Mouse (Mus musculus): ENCODE data around the gene Dnm3.
A peak's percentile ranks its signal among the peaks of the same experiment; 100 is the strongest.

The Dnm3 gene

DNA sequence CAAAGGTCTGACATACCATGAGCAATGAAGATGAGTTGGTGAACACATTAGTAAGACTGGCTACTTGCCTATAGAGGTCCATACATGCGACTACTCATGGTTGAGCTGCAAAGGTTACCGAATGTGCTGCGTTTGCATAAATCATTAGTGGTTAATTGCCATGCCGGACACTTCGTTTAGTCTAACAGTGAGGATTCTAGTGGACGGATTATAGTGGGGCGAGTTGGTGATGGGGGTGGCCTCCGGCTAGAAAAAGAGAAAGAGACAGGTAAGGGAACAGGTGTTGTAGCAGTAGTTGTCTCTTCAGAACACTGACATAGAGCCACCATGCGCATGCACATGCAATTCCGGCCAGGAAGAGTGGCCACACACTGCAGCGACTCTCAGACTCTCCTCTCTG is 486.0 kb downstream of the Dnm3 start:
- no peak for DNase-seq (ENCODE audit: low spot score in 2 of 2)

DNA sequence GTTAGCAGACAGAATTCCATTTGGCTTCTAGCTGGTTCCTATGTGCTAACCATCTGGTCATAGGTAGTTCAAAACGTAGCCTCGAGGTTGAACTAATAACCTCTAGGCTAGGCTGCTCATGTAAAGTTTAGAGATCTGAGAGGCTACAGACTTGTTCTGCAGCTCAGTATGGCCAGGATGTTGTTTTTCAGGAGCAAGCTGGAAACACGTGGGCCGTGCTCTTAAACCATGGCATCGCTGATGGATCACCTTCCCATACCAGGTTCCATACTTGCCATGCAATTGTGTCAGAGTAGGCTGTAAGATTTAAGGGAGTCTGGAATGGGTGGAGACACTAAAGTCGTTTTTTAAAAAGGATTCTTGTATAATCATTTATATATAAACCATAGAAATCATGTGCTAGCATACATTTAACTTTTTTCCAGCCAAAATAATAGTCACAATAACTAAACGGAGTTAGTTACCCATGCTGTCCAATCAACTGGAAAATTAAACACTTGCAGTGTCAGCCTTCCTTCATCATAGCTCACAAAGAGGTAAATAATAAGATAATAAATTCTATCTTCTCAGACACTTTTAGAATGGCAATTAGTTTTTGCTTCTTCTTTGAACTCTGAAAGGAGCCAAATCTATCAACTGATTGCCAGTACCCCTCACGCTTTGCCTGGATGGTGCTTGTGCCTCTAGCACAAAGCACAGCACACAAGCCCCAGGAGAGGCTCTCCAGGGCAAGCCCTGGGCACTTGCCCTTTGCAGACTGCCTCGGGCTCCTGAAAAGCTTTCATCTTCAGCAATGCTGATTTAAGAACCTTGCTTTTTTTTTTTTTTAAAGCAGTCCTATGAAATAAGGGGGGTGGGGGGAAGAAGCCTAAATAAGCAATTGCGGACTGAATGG is 486.9 kb downstream of the Dnm3 start:
- no peak for DNase-seq (ENCODE audit: low spot score in 2 of 2)

DNA sequence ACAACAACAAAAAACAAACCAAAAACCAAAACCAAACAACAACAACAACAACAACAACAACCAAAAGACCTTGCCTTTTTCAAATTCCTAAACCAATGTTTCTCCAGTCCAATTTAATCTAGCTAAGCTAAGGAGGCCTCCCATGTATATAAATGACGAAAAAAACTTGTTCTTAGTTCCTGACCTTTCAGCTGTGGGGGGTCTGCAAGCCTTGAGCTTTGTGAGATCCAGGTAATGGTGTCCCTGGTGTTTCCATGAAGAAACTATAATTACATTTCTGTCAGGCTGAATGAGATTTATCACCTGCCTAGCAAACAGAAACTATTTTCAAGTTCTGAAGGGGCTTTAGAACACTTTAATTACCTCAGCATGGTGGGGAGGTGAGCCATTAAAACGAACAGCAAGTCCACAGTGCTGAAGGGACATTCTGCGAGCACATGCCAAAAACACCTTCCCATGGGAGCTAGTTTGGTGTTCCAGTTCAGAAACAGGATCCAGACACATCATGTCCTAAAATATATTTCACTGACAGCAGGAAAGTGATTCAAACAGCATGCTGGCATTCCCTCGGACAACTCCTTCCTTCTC is 493.8 kb downstream of the Dnm3 start:
- DNase-seq (ENCODE audit: low spot score in 2 of 2) = no peak

DNA sequence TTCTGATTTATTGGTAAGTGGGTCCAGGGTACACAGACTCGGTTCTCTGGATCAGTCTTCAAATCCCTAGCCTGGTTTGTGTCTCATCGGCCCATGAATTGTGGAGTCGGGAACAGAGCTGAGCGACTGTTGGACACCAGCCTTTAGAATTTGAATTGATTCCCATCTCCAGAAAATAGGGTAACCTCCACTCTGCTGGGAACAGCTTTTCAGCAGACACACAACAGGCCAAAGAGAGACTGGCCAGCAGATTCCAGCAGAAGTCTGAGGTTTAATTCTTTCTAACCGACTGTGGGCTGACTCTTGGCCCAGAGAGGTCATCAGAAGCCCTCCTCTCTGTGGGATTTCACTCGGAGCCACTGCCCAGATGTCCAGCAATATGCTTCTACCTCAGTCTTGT is 494.4 kb downstream of the Dnm3 start:
- DNase-seq (ENCODE audit: low spot score in 2 of 2) = no peak

DNA sequence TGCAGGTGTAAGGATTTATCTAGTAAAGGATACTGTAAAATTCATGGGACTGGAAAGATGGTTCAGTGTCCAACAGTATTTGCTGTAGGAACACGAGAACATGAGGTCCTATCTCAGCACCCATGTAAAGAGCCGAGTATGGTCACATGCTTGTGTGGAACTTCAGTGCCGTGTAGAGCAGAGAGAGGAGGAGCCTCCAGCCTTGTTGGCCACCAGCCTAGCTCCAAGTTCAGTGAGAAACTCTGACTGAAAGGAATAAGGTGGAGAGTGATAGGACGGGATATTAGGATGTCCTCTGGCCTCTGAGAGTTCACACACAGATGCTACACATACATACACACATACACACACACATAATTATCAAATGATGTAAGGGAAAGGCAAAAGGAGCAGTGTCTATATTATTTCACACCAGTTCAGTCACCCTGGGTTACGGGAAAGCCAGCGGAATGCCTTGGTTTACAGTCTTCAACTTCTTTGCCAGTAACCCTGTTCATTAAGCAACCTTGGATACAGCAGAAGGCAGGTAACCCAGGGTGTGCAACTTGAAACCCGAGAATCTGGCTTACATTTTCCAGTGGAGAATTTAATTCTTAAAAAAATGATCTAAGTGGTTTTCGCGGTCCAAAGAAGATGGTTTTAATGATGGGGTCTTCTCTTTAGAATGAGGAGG is 497.1 kb downstream of the Dnm3 start:
- no peak for DNase-seq (ENCODE audit: low spot score in 2 of 2)

DNA sequence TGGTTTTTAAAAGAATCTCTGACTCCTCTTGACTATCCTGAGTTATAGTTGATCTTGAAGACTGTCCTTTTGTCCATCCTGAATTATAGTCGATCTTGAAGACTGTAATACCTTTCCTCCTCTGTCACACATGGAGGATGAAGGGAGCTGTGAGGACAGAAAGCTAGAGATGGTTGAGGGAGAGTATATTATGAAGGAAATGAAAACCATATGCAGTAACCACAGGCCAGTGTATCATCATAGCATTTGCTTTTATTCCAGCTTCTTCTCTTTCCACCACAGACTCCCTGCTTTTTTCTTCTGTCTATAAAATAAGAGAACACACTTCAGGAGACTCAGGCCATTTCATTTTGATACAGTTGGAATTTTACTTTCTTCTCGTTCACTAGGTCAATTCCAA is 497.8 kb downstream of the Dnm3 start:
- DNase-seq (ENCODE audit: low spot score in 2 of 2) = no peak

DNA sequence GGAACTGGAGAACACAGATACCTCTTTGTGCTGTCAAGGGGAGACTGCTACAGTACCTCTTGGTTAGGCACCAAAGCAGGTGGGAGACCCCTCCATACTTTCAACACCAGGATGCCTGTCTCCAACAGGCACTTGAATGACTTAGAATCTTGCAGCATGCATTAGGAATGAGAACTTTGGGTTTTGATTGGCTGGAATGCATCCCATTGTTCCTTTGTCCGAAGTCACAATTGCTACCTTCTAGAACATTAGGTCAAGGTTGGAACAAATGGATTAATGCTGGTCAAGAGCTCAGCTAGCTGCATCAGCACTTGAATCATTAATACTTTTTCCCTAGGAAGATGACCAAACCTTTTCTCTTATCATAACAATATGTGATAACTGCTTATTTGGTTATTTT is 498.3 kb downstream of the Dnm3 start, which contains the start of gene 4930558K02Rik:
TSS of gene 4930558K02Rik (minus strand) at position 101 of the 400 bp plus-strand sequence.
- DNase-seq (ENCODE audit: low spot score in 2 of 2) = no peak

DNA sequence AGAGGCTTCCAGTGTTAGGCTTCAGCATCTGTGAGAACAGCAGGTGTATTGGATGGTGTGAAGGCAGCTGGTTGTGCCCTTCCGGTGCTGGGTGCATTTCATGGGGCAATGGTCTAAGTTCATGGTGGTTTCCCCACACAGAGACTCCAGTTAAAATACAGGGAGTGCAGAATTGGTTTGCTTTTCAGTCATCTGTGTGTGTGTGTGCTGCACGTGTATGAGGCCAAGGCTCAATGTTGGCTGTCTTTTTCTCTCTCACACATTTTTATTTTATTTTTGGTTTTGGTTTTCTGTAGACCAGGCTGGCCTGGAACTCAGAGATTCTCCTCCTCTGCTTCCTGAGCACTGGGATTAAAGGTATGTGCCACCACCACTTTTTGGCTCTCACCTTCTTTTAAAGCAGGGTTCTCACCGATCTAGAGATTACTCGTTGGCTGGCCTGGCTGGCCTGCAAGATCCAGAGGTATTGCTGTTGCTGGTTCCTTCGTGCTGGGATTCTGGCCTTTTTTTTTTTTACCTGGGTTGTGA is 499.6 kb downstream of the Dnm3 start:
- DNase-seq (ENCODE audit: low spot score in 2 of 2) = no peak

DNA sequence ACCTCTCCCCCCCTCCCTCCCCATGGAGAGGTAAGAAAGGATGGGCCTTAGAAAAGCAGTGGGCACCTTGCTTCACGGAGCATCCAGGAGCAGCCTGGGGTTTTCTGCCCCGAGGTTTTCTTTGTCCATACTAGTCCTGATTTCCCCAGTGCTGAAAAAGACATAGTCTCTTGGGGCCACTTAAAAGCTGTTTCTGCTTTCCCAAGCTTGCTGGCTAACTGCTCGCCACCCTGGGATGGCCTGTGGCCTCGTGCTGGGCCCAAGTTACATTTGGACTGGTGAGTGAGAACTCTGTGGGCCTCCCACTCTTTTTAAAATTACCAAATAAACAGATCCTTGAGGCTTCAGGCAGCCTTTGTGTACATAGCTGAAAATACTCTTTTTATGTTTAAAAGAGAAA is 500.5 kb downstream of the Dnm3 start:
- DNase-seq (ENCODE audit: low spot score in 2 of 2) = no peak

DNA sequence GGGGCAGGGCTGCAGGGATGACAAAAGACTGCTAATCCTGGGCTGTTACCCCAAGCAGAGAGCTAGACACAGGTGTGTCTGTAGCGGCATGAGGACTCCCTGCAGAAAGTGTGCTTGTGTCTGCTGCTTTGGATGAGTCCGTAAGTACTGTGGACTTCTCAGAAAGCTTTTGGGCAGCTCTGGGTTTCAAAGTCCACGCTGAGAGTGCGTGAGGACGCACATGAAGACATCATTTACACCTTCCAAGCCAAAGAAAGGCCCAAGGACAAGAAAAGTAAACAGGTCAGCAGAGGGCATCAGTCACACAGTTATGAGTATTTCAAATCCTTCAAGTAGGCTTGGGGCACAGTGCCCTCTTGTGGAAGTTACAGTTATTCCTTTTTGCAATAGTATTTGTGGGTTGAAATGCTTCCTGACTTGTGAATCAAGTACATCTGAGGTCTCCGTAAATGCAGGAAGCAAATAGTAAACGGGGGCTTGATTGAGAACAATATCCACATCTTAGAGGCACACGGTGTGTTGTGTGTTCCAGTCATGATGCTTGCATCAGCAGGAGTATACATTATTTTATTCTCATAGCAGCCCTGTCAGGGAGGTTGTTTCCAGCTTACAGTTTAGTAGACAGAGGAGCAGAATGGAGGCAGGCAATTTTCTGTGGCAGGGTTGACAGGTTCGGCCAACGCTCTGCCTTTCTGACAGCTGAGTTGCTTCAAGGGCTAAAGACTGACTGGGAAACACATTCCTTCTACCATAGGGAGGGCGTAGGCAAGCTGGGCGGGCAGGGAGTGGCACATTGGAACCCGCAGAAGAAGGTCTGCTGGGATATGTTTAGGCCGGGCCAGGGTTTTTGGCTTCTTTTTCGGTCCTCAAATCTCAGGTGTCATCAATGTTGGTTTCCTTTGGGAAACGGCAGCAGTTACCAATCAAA is 501.3 kb downstream of the Dnm3 start:
- DNase-seq (ENCODE audit: low spot score in 2 of 2) = peak; percentile 60 to 88

DNA sequence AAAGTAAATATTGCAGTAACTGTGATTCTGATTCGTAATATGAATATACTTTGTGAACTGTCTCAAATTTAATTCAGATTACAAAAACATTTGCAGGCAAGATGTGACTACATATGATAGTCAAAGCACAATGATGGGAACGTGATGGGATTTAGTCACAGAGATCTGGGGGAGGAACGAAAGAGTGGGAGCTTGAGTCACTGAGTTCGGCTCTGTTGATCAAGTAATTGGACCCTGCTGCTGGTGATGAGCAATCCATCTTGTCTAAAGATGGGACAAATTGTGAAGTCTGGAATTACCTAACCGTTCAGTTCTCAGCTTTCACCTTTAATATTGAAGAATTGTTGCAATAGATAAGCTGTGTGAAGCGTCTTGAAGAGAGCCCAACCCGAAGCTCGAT is 505.6 kb downstream of the Dnm3 start:
- DNase-seq (ENCODE audit: low spot score in 2 of 2) = no peak

DNA sequence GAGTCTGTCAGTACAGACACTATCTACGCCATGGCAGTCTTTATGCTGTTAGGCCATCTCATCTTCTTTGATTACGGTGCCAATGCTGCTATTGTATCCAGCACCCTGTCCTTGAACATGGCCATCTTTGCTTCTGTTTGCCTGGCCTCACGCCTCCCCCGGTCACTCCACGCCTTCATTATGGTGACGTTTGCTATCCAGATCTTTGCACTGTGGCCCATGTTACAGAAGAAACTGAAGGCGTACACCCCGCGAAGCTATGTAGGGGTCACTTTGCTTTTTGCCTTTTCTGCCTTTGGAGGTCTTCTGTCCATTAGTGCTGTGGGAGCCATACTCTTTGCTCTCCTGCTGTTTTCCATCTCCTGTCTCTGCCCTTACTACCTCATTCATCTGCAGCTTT is 507.0 kb downstream of the Dnm3 start:
- no peak for DNase-seq (ENCODE audit: low spot score in 2 of 2)

DNA sequence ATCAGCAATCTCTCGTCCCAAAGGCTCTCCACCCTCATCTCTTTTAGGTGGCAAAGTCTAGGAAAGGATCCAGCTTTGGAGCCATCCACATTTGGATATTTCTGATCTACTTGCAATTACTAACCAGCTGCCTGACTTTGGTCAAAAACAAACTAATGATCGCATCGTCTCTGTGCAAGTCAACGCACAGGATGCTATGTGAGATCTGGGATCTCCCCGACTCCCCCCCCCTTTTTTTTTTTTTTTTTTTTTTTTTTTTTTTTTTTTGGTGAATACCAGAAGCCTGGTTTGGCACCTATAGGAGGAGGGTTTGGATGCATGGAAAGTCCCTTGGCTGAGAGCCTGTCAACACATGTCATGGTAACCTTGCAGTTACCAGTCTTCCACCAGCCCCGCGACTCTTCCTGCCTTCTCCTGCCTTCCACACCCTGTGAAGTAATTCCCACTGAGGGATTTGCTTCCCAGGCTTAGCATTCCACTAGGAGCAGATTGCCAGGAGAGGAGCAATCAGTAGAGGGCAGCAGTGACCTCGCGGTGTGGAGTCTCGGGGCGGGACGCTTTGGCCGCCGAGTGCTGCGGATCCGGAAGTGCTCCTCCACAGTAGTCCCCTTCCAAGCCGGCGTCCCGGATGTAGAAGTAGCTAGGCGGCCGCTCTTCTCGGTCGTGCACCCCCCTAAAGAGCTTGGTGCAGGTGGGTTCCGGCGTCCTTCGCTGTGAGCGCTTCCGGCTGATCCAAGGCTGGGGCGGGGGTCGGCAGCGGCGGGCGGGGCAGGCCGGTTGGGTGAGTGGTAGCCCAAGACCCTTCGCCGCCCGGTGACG is 509.0 kb downstream of the Dnm3 start, which contains the start of gene Pigc:
TSS of gene Pigc (plus strand) at position 598 of the 819 bp plus-strand sequence.
- DNase-seq (ENCODE audit: low spot score in 2 of 2) = peak; percentile 90 to 95

DNA sequence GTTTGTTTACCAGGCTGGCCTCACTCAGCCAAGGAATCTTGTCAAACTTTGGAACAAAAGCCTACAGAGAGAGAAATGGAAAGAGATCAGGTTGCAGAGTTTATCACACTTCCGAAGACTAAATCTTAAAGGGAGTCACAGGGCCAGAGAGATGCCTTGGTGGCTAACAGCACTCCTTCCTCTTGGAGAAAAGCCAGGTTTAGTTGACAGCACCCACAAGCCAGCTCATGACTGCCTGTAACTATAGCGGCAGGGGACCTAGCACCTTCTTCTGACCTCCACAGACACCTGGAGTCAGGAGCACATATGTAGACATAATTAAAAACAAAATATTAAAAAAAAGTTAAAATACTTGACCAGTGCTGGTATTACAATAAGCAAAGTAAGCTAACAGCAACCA is 509.9 kb downstream of the Dnm3 start:
- DNase-seq (ENCODE audit: low spot score in 2 of 2) = no peak

DNA sequence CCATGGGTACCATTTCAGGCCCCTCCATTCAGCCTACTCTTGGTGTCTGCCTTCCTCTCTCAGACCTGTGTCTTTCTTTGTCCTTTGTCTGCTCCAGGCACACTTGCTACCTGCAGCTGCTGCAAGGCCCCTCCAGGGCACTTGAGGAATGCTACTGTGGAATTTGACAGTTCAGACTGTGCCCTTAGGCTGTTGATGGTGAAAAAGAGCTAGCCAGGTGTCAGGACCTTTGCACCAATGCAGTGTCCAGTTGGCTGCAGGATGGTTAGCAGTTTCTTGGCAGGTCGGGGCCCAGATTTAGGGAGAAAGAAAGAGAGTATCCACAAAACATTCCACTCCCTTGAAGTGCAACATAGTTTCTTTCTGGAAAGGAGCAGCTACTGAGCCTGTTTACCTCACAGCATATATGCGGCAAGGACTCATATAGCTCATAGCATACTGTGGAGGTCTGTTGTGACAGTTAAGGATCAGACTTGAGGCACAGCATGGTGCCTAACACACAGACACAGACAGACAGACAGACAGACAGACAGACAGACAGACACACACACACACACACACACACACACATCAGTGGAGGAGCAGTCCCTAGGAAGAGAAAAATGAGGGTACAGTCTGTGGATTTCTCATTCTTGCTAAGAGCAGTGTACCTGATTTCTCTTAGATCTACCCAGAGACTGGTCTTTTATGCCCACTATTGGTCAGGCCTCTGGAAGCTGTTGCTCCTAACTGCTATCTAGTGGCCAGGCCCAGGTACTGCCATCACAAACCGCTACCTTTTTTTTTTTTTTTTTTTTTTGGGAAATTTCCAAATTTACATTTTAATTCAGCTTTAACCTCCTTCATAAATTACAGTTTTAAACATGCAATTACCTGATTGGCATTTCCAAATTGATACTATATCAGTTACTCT is 515.1 kb downstream of the Dnm3 start:
- DNase-seq (ENCODE audit: low spot score in 2 of 2) = no peak

DNA sequence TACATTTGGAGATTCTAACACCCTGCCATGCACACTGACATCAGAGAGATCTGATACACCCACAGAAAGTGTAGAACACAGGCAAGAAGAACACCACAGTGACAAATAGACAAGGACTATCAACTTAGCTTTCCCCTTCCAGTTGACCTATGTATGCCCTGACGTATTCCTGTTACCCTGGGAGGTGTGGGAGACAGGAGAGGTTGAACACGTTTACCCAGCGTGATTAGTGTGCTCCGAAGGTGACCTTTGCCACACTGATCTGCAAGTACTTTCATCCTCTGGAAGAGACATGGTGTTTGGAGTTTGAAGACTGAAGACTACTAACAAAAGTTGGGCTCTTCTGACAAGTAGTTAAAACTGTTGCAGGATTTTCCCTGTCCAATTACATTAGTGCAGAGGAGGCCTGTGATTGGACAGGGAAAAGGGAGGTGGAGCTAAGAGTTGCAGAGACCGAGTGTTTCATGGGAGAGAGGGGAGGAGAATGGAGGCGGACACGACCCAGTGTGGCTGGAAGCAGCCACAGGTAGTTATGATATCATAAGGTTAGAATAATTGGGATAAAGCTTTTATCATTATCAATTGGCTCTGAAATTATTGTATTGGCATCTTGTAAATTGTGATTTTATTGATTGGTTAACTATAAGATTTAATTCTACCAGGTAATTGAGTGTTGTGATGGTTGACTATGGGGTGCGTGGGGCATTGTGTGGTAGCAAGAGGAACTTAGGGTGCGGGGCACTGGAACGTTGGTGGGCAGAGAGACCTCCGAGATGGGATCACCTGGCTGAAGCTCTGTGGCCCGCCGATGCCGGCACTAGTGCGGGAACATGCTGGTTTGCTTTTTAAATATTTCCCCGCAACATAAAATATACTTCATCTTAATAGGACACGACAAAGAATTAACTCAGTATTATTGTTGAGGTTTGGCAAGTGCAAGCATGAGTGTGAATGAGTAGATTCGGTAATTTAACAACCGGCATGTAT is 519.6 kb downstream of the Dnm3 start:
- no peak for DNase-seq (ENCODE audit: low spot score in 2 of 2)

DNA sequence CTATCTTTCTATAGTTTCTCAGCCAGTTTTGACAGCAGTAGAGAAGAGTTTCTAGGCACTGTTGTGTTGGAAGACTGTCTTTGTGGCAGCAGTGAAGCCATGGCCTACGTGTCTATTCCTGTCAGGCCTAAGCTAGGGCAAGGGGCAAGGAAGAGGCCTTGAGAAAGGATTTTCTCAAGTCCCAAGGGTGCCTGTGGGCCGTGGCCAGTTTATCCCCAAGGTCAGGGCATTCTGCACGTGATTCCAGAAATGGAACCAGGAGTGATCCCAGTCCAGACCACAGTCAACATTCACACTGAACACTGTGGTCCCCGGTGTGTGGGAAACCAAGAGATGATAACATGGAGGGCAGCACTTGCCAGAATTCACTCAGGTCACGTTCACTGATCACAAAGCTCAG is 522.0 kb downstream of the Dnm3 start:
- no peak for DNase-seq (ENCODE audit: low spot score in 2 of 2)

DNA sequence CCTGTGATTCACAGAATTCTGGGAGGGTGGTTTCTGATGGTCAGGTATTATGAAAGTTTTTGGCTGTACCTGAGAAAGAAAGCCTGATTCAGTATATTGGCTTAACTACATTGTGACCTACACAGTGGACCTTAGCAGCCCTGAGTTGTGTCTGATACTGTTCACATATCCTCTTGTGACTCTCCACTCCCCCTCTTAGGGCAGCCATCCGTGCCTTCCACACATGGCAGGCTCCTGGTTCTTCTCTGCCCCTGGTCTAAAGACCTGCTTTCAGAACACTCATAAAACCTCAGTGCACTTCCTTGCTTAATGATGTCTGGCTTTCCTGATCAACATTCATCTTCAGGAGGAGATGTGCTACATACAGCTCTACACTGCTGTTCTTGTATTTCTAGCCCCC is 525.2 kb downstream of the Dnm3 start:
- no peak for DNase-seq (ENCODE audit: low spot score in 2 of 2)
